Mouse (Mus musculus): Measurements from ENCODE around the gene Snx9. TPM values are rescaled to one million over a fixed set of nuclear protein-coding genes. Genes with fewer than 3 reads are reported as not detected.

The Snx9 gene
- polyA plus RNA-seq, 1 experiment from 2014 or later: 34.0 TPM

DNA sequence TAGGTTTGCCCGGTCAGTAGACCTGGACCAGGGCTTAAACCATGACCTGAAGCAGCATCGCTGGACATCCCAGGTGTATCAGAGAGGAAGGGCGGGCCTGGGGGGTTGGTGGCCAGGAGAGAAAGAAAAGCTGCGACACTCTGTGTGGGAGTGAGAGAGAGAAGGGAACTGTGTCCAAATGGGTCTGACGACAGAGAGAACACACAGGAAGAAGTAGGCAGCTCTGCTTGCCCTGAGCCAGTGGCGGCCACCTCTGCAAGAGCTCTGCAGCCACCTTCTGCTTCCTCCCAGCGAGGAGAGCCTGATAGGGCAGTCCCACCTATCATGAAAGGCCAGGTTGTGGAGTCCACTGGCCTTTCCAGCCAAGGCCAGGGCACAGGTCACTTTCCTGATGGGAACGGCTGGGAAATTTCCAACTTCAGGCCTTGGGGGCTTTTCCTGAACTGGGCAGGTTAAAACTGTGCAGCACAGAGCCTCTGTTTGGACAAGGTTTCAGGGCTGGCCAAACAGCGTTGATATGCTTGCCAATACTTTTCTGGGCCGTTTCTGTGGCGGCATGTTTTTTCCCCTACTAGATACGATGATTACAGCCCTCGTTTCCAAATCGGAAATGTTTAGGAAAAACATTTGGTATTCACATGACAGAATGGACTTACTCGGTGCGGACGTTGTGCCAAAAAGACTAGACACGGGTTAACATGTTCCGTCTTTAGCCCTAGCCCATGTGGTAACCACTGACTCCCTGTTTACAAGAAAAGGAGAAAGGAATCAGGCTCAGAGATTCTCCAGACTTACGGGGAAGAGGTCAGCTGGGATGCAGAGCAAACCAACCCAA lies 135.3 kb downstream of the Snx9 start:
- no peaks in the 10 kb centered on the region; the same call in 1 of the 2 replicates for H3K27me3 ChIP-seq (ENCODE audit: insufficient read depth, low read length)
- H3K4me2 ChIP-seq (replicated peaks; ENCODE audit: low read depth, low read length): peak overlapping the region; percentile 51
- ATAC-seq (ENCODE audit: low FRiP score, low TSS enrichment): no peak
- peak overlapping the region; percentile 35 for H3K9ac ChIP-seq (replicated peaks; ENCODE audit: low read length)
- H3K36me3 ChIP-seq (ENCODE audit: insufficient read depth, low read length): no peaks in the 10 kb centered on the region
- WGBS: 62% methylated on average over 20 of the region's 20 CpGs
- peaks cover 30% of the 10 kb centered on the region for H3K4me1 ChIP-seq (ENCODE audit: insufficient read depth, low read length)
- H3K4me3 ChIP-seq (ENCODE audit: low read length): no peak overlapping the region
- H3K9me3 ChIP-seq (ENCODE audit: low read length): no peaks in the 10 kb centered on the region
- H3K27ac ChIP-seq (ENCODE audit: low read length): no peak overlapping the region

DNA sequence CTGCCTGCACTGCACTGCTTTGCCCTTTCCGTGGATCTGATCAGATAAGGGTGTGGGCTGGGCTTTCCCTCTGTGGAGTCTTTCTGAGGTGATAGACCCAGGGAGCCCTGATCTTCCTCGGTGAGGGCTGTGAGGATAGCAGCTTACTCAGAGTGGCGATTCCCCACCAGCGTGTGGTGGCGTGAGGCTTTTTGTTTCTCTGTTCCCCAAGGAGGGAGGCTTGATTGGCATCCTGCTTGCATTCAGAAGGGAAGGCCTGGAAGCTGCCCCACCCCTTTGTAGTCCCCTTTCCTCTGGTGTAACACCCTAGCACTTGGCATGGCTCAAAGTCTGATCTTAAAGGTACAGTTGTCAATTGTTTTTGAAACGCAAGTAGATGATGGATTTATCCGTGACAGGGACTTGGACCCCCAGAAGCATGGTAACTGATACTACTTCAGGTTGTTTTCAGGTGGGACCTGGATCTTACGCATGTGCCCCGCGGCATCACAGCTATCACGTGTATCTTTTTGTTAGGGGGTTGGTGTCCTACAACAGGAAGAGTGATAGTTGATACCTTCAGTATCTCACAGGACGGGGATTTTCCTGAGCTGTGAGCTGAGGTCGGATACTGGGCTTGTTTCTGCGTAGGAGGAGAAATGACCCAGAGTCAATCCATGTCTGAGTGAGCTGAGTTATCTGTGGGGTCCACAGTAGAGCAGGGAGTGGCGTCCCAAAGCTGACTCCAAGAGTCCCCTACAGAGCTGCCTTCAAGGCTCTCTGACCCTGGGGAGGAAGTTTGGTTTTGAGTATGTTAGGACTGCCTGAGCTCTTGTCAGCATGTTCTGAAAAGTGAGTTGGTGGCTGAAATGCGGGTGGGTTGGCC lies 136.2 kb downstream of the Snx9 start:
- Histone ChIP-seq H3K36me3 (ENCODE audit: insufficient read depth, low read length) (no peaks in the 10 kb centered on the region), H3K9me3 (ENCODE audit: low read length) (no peaks in the 10 kb centered on the region), H3K4me1 (ENCODE audit: insufficient read depth, low read length) (peaks cover 30% of the 10 kb centered on the region), H3K27ac (ENCODE audit: low read length) (no peak overlapping the region), H3K4me3 (ENCODE audit: low read length) (no peak overlapping the region), H3K4me2 (replicated peaks; ENCODE audit: low read depth, low read length) (no peak overlapping the region; the same call in 1 of the 2 replicates), H3K27me3 (ENCODE audit: insufficient read depth, low read length) (no peaks in the 10 kb centered on the region; the same call in 1 of the 2 replicates), H3K9ac (replicated peaks; ENCODE audit: low read length) (peak overlapping the region; percentile 35; the same call in 1 of the 2 replicates)
- 40% methylated on average over 16 of the region's 16 CpGs for WGBS
- ATAC-seq (ENCODE audit: low FRiP score, low TSS enrichment): no peak

DNA sequence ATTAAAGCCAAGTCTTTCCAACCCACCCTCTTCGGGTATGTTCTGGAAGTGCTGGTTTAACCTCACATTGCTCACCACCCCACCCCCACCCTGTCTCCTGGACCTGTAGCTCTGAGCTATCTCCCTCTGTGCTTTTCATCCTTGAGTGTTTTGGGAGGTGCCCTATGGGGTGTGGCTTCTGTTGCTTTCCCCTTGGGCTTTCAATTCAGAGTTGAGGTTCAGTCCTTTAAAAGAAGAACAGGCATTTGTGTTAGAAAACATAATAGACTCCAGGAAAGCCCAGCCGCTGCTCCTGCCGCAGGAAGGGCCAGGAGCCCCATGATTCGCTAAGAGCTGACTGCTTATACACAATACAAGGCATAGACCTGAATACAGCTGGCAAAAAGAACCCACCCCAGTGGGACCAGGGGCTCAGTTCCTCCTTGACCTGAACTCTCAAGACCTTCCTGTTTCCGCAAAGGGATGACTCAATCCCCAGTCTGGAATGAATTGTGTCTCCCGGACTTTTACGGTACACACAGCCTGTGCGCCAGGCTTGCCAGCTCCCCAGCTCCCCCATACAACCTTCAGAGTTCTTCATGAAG lies 136.9 kb downstream of the Snx9 start:
- no peaks in the 10 kb centered on the region for H3K9me3 ChIP-seq (ENCODE audit: low read length)
- ATAC-seq (ENCODE audit: low FRiP score, low TSS enrichment): no peak
- WGBS: 80% methylated on average over 8 of the region's 8 CpGs
- H3K4me1 ChIP-seq (ENCODE audit: insufficient read depth, low read length): peaks cover 30% of the 10 kb centered on the region
- no peaks in the 10 kb centered on the region for H3K36me3 ChIP-seq (ENCODE audit: insufficient read depth, low read length)
- no peaks in the 10 kb centered on the region; the same call in 1 of the 2 replicates for H3K27me3 ChIP-seq (ENCODE audit: insufficient read depth, low read length)
- no peak overlapping the region for H3K4me2 ChIP-seq (replicated peaks; ENCODE audit: low read depth, low read length)
- no peak overlapping the region for H3K27ac ChIP-seq (ENCODE audit: low read length)
- H3K4me3 ChIP-seq (ENCODE audit: low read length): no peak overlapping the region
- H3K9ac ChIP-seq (replicated peaks; ENCODE audit: low read length): no peak overlapping the region

DNA sequence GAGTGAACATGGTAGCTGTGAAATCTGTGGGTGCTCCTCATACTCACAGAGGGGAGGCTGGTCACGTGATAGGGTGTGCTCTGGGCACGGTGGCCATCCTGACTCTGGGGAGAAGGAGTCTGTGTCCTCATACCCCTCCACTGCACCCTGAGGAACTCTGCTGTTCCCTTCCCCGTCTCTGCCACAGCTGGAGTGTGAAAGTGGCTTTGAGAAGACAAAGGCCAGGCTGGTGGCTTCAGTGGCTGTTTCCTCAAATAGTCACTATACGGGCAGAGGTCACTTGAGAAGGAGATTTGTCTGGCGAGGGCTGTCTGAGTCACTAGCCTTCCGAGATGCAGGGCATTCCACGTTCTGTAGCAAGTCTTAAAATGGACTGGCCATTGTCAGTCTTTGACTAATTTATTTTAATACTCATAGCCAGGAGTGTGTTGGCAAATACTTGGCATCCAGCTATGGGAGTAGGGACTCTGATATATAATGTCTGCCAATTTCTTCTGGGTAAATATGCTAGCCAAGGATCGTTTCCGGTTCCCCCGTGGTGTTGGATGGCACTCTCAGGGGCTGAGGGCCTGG lies 137.5 kb downstream of the Snx9 start:
- no peak for ATAC-seq (ENCODE audit: low FRiP score, low TSS enrichment)

DNA sequence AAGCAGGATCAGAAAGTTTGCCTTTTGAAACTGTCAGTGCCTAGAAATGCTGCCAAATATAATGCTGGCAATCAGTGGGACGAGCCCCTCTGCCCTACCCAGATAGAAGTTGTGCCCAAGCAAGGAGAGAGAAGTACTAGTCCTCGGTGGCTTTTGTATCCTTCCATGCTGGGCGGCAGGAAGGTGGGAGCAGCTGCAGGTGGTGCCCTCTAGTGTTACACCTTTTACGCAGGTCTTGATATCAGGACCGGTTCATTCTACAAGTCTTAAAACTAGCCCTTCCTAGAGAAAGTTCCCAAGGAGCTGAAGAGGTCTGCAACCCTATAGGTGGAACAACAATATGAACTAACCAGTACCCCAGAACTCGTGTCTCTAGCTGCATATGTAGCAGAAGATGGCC lies 139.7 kb downstream of the Snx9 start:
- Histone ChIP-seq H3K27ac (ENCODE audit: low read length) (no peak overlapping the region), H3K36me3 (ENCODE audit: insufficient read depth, low read length) (0 out of 2 replicates have a peak, but pooled peaks cover 3% of the 10 kb centered on the region), H3K4me2 (replicated peaks; ENCODE audit: low read depth, low read length) (no peak overlapping the region), H3K9me3 (ENCODE audit: low read length) (no peaks in the 10 kb centered on the region), H3K4me3 (ENCODE audit: low read length) (no peak overlapping the region), H3K4me1 (ENCODE audit: insufficient read depth, low read length) (peaks cover 20% of the 10 kb centered on the region), H3K27me3 (ENCODE audit: insufficient read depth, low read length) (no peaks in the 10 kb centered on the region; the same call in 1 of the 2 replicates), H3K9ac (replicated peaks; ENCODE audit: low read length) (no peak overlapping the region)
- WGBS: 44% methylated on average over 6 of the region's 6 CpGs
- no peak for ATAC-seq (ENCODE audit: low FRiP score, low TSS enrichment)

More for the DNA sequence above, 137.5 kb downstream of the Snx9 start:
- no peak overlapping the region for H3K4me2 ChIP-seq (replicated peaks; ENCODE audit: low read depth, low read length)
- no peak overlapping the region for H3K27ac ChIP-seq (ENCODE audit: low read length)
- 64% methylated on average over 10 of the region's 10 CpGs for WGBS
- no peak overlapping the region for H3K4me3 ChIP-seq (ENCODE audit: low read length)
- H3K36me3 ChIP-seq (ENCODE audit: insufficient read depth, low read length): no peaks in the 10 kb centered on the region
- H3K9me3 ChIP-seq (ENCODE audit: low read length): no peaks in the 10 kb centered on the region
- no peak overlapping the region for H3K9ac ChIP-seq (replicated peaks; ENCODE audit: low read length)
- no peaks in the 10 kb centered on the region; the same call in 1 of the 2 replicates for H3K27me3 ChIP-seq (ENCODE audit: insufficient read depth, low read length)
- peaks cover 30% of the 10 kb centered on the region for H3K4me1 ChIP-seq (ENCODE audit: insufficient read depth, low read length)

Other genes starting within 250 kb of the Snx9 start
- 4.0 and 4.3 TPM in 2 replicates for gene Synj2, start 100.0 kb downstream of the Snx9 start, polyA plus RNA-seq (2015; fragmentation: Nextera tagmentation; extraction: Ambion mirVana)
- gene Serac1, start 238.4 kb downstream of the Snx9 start, polyA plus RNA-seq (2015; fragmentation: Nextera tagmentation; extraction: Ambion mirVana): 5.1 and 6.0 TPM in 2 replicates
- 153 and 156 TPM in 2 replicates for gene Gtf2h5, start 238.5 kb downstream of the Snx9 start, polyA plus RNA-seq (2015; fragmentation: Nextera tagmentation; extraction: Ambion mirVana)

Measured in kidney, embryonic 16.5 days (tissue).